Mouse (Mus musculus): ENCODE measurements around the gene Tll2. TPM values are rescaled to one million over a fixed set of nuclear protein-coding genes. Genes with fewer than 3 reads are reported as not detected.

The Tll2 gene
- polyA plus RNA-seq, 1 experiment, result 0.67 TPM

DNA sequence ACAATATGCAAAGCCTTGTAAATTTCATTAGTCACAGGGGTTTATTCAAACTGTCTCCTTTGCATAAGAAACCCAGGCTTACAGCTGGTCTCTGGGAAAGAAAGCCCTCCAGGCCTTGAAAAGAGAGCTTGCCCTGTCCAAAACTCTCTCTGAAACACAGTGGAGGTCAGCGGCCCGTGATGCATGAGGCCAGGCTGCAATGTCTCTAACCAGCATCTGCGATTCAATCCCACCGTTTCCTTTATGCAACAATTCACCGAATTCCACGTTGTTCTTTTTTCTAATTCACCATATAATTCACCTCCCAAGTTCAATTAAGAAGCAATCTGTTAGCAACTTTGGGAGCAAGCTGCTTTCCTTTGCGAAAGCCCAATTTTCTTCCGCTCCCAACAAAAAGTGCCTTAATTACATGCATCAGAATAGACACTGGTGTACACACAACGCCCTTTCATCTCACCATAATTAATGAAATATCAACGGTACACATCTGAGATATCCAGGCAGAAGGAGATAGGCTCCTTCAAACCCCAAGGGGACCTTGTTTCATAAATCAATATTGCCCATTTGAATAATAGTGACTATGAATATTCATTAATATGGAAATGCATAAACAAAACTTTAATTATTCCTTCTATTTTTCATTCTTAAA is 42.1 kb downstream of the Tll2 start:
- Histone ChIP-seq H3K4me1 (ENCODE audit: control insufficient read depth, insufficient read depth, low read length) (no peaks in the 10 kb centered on the region), H3K4me3 (ENCODE audit: insufficient read depth, low read length) (no peak overlapping the region), H3K27ac (ENCODE audit: insufficient read depth, low read length) (no peak overlapping the region)
- TF ChIP-seq POLR2A (IDR thresholded peaks at IDR 0.05; ENCODE audit: extremely low read depth, insufficient read depth, low read length) (no peak), CTCF (IDR thresholded peaks at IDR 0.05; ENCODE audit: extremely low read depth, insufficient read depth, low read length) (no peak)

DNA sequence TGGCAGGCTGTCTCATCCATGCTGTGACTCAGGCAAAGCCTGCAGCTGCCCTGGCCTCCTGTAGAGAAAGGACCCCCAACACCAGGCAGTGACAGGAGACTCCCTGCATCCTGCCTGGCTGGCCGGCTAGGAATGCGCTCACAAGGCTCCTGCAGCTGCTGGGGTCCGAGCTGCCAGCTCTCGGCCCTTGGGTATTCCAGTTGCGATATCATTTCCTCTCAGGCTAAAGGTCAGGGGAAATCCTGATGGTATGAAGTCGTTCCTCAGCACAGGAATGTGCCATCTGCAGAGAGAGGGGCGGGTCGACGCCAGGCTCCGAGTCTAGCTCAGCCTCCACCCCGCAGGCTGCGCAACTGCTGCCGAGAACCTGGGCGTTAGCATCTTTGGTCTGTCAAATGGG is 46.2 kb downstream of the Tll2 start:
- Histone ChIP-seq H3K4me1 (ENCODE audit: control insufficient read depth, insufficient read depth, low read length) (peaks cover 3% of the 10 kb centered on the region; the same call in 1 of the 2 replicates), H3K4me3 (ENCODE audit: insufficient read depth, low read length) (no peak overlapping the region), H3K27ac (ENCODE audit: insufficient read depth, low read length) (no peak overlapping the region)
- TF ChIP-seq CTCF (IDR thresholded peaks at IDR 0.05; ENCODE audit: extremely low read depth, insufficient read depth, low read length), result no peak
- no peak for TF ChIP-seq POLR2A (IDR thresholded peaks at IDR 0.05; ENCODE audit: extremely low read depth, insufficient read depth, low read length)

DNA sequence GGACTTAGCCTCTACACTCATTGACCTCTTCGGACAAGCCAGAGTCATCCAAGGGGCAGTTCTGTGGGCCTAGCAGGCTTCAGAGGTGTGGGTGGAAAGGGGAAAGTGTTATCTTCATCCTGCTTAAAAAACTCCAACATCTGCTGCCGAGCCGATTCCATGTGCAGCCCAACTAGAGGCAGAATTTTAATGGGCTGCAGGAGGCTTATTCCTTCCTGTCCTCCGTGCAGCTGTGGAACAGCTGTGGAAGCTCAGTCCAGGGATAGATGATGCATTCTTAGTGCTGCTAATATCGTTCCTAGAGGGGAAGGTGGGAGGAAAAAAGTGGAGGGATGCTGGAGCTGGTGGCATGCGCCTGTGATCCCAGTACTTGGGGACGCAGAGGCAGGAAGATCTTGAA is 52.0 kb downstream of the Tll2 start:
- TF ChIP-seq POLR2A (IDR thresholded peaks at IDR 0.05; ENCODE audit: extremely low read depth, insufficient read depth, low read length) (no peak), CTCF (IDR thresholded peaks at IDR 0.05; ENCODE audit: extremely low read depth, insufficient read depth, low read length) (no peak)
- Histone ChIP-seq H3K27ac (ENCODE audit: insufficient read depth, low read length) (no peak overlapping the region), H3K4me1 (ENCODE audit: control insufficient read depth, insufficient read depth, low read length) (peaks cover 4% of the 10 kb centered on the region; the same call in 1 of the 2 replicates), H3K4me3 (ENCODE audit: insufficient read depth, low read length) (no peak overlapping the region)

GRCm38 (mm10) chr19:41152462-41152861 is 54.2 kb downstream of the Tll2 start:
- TF ChIP-seq POLR2A (IDR thresholded peaks at IDR 0.05; ENCODE audit: extremely low read depth, insufficient read depth, low read length), result no peak
- TF ChIP-seq CTCF (IDR thresholded peaks at IDR 0.05; ENCODE audit: extremely low read depth, insufficient read depth, low read length), result no peak
- H3K27ac ChIP-seq (ENCODE audit: insufficient read depth, low read length), result no peak overlapping the region
- H3K4me3 ChIP-seq (ENCODE audit: insufficient read depth, low read length), result no peak overlapping the region
- peaks cover 1% of the 10 kb centered on the region; the same call in 1 of the 2 replicates for H3K4me1 ChIP-seq (ENCODE audit: control insufficient read depth, insufficient read depth, low read length)

- TF ChIP-seq POLR2A (IDR thresholded peaks at IDR 0.05; ENCODE audit: extremely low read depth, insufficient read depth, low read length), result no peak
- TF ChIP-seq CTCF (IDR thresholded peaks at IDR 0.05; ENCODE audit: extremely low read depth, insufficient read depth, low read length), result no peak
- Histone ChIP-seq H3K27ac (ENCODE audit: insufficient read depth, low read length) (no peak overlapping the region), H3K4me1 (ENCODE audit: control insufficient read depth, insufficient read depth, low read length) (peaks cover 1% of the 10 kb centered on the region; the same call in 1 of the 2 replicates), H3K4me3 (ENCODE audit: insufficient read depth, low read length) (no peak overlapping the region)
These were observed 54.6 kb downstream of the Tll2 start for GRCm38 (mm10) chr19:41152016-41152370.

GRCm38 (mm10) chr19:41151321-41152015 is 55.2 kb downstream of the Tll2 start:
- no peak overlapping the region for H3K27ac ChIP-seq (ENCODE audit: insufficient read depth, low read length)
- TF ChIP-seq POLR2A (IDR thresholded peaks at IDR 0.05; ENCODE audit: extremely low read depth, insufficient read depth, low read length), result no peak
- no peak for TF ChIP-seq CTCF (IDR thresholded peaks at IDR 0.05; ENCODE audit: extremely low read depth, insufficient read depth, low read length)
- no peak overlapping the region for H3K4me3 ChIP-seq (ENCODE audit: insufficient read depth, low read length)
- peaks cover 1% of the 10 kb centered on the region; the same call in 1 of the 2 replicates for H3K4me1 ChIP-seq (ENCODE audit: control insufficient read depth, insufficient read depth, low read length)

GRCm38 (mm10) chr19:41140961-41141360 is 65.7 kb downstream of the Tll2 start:
- Histone ChIP-seq H3K27ac (ENCODE audit: insufficient read depth, low read length) (no peak overlapping the region), H3K4me1 (ENCODE audit: control insufficient read depth, insufficient read depth, low read length) (no peaks in the 10 kb centered on the region), H3K4me3 (ENCODE audit: insufficient read depth, low read length) (no peak overlapping the region)
- no peak for TF ChIP-seq CTCF (IDR thresholded peaks at IDR 0.05; ENCODE audit: extremely low read depth, insufficient read depth, low read length)
- TF ChIP-seq POLR2A (IDR thresholded peaks at IDR 0.05; ENCODE audit: extremely low read depth, insufficient read depth, low read length), result no peak

DNA sequence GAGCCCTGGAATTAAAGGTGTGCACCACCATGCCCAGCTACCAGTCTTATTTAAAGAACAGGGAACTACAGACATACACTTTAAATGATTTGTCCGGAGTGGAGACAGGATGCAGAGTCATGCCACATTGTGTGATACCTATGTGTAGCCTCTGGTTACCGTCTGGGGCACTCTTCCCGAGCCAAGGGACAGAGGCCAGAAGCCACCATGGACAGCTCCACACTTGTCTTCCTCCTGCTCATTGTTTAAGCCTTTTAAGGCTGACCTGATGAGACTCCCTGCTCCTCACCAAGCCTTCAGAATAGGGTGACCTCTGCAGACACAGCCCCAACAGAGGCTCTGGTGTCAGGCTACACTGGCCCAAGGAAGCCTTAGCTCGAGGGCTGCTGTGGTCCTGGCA is 67.0 kb downstream of the Tll2 start:
- Histone ChIP-seq H3K27ac (ENCODE audit: insufficient read depth, low read length) (no peak overlapping the region), H3K4me3 (ENCODE audit: insufficient read depth, low read length) (no peak overlapping the region), H3K4me1 (ENCODE audit: control insufficient read depth, insufficient read depth, low read length) (no peaks in the 10 kb centered on the region)
- TF ChIP-seq CTCF (IDR thresholded peaks at IDR 0.05; ENCODE audit: extremely low read depth, insufficient read depth, low read length), result no peak
- TF ChIP-seq POLR2A (IDR thresholded peaks at IDR 0.05; ENCODE audit: extremely low read depth, insufficient read depth, low read length), result no peak

GRCm38 (mm10) chr19:41123009-41123408 is 83.6 kb downstream of the Tll2 start:
- TF ChIP-seq CTCF (IDR thresholded peaks at IDR 0.05; ENCODE audit: extremely low read depth, insufficient read depth, low read length), result no peak
- Histone ChIP-seq H3K4me3 (ENCODE audit: insufficient read depth, low read length) (no peak overlapping the region), H3K4me1 (ENCODE audit: control insufficient read depth, insufficient read depth, low read length) (peaks cover 3% of the 10 kb centered on the region; the same call in 1 of the 2 replicates), H3K27ac (ENCODE audit: insufficient read depth, low read length) (no peak overlapping the region)

GRCm38 (mm10) chr19:41119924-41120323 is 86.7 kb downstream of the Tll2 start:
- H3K4me1 ChIP-seq (ENCODE audit: control insufficient read depth, insufficient read depth, low read length), result peaks cover 3% of the 10 kb centered on the region; the same call in 1 of the 2 replicates
- H3K4me3 ChIP-seq (ENCODE audit: insufficient read depth, low read length), result no peak overlapping the region
- no peak overlapping the region for H3K27ac ChIP-seq (ENCODE audit: insufficient read depth, low read length)
- TF ChIP-seq CTCF (IDR thresholded peaks at IDR 0.05; ENCODE audit: extremely low read depth, insufficient read depth, low read length) (no peak), POLR2A (IDR thresholded peaks at IDR 0.05; ENCODE audit: extremely low read depth, insufficient read depth, low read length) (no peak)
